In genomic region chr9:40785452-40785851, GRCm38 (mm10) we compare ENCODE assay signal across 19 mouse cellular contexts. TPM values are rescaled to one million over a fixed set of nuclear protein-coding genes. Genes with fewer than 3 reads are reported as not detected.
DNase-seq lines count a peak whose midpoint lies in the region; ATAC-seq and TF ChIP-seq lines count a peak whose summit lies in the region.
"Had no signal": no experiment of that assay in that cellular context is flagged by ENCODE, and none has a peak within 500 bp of the region (broad histone marks: within the 10 kb centered on the region; RNA-seq: fewer than 3 reads in every experiment).

No protein-coding gene starts in this region.

- peaks cover 6% of the 10 kb centered on the region; the same call in 1 of the 2 replicates for H3K36me3 ChIP-seq in forebrain, embryonic 15.5 days
- peaks cover 6% of the 10 kb centered on the region; the same call in 1 of the 2 replicates for H3K36me3 ChIP-seq in forebrain, postnatal 0 days (ENCODE audit: insufficient read depth)
- H3K36me3 ChIP-seq in neural tube, embryonic 13.5 days = peaks cover 15% of the 10 kb centered on the region
- peaks cover 2% of the 10 kb centered on the region; the same call in 1 of the 2 replicates for H3K36me3 ChIP-seq in midbrain, embryonic 10.5 days
- H3K36me3 ChIP-seq in neural tube, embryonic 15.5 days = peaks cover 4% of the 10 kb centered on the region; the same call in 1 of the 2 replicates
- H3K36me3 ChIP-seq: liver, embryonic 12.5 days; lung, embryonic 15.5 days had no signal

- H3K27me3 ChIP-seq in forebrain, embryonic 15.5 days = no peaks in the 10 kb centered on the region
- no peaks in the 10 kb centered on the region for H3K27me3 ChIP-seq in forebrain, postnatal 0 days (ENCODE audit: insufficient read depth, low read length)
- H3K27me3 ChIP-seq in neural tube, embryonic 13.5 days = no peaks in the 10 kb centered on the region; the same call in 1 of the 2 replicates
- peaks cover 21% of the 10 kb centered on the region; the same call in 1 of the 2 replicates for H3K27me3 ChIP-seq in midbrain, embryonic 10.5 days (ENCODE audit: low read depth, poor library complexity, severe bottlenecking)
- H3K27me3 ChIP-seq in neural tube, embryonic 15.5 days (replicated peaks) = no peaks in the 10 kb centered on the region
- H3K27me3 ChIP-seq: lung, embryonic 15.5 days; Patski had no signal

- H3K4me2 ChIP-seq in forebrain, embryonic 15.5 days (replicated peaks) = no peak overlapping the region
- H3K4me2 ChIP-seq in forebrain, postnatal 0 days (ENCODE audit: low read depth) = no peak overlapping the region
- H3K4me2 ChIP-seq in neural tube, embryonic 13.5 days = no peak overlapping the region
- no peak overlapping the region for H3K4me2 ChIP-seq in neural tube, embryonic 15.5 days
- H3K4me2 ChIP-seq: liver, embryonic 12.5 days; lung, embryonic 15.5 days had no signal

- H3K4me3 ChIP-seq in forebrain, embryonic 15.5 days = no peak overlapping the region
- H3K4me3 ChIP-seq in forebrain, postnatal 0 days (ENCODE audit: low read depth, low read length) = no peak overlapping the region
- H3K4me3 ChIP-seq in neural tube, embryonic 13.5 days = no peak overlapping the region
- H3K4me3 ChIP-seq in midbrain, embryonic 10.5 days = no peak overlapping the region
- no peak overlapping the region for H3K4me3 ChIP-seq in neural tube, embryonic 15.5 days (replicated peaks)
- H3K4me3 ChIP-seq: left cerebral cortex, adult 2 months; liver, embryonic 12.5 days; lung, embryonic 15.5 days had no signal

- DNase-seq in forebrain, postnatal 0 days = no peak
- DNase-seq in neural tube, embryonic 10.5 days (ENCODE audit: extremely low spot score, low spot score) = no peak
- DNase-seq in midbrain, embryonic 10.5 days (ENCODE audit: low spot score) = no peak
- DNase-seq in lung, adult 18-20 months = no peak
- DNase-seq in urinary bladder, postnatal 14 days (ENCODE audit: low spot score) = no peak
- DNase-seq: adrenal gland, postnatal 25 days; B cell, adult 2 months; cerebellum, adult 9-11 months; gastrocnemius, postnatal 10 days; kidney, adult 11 months; kidney, postnatal 14 days had no signal

- H3K9ac ChIP-seq in forebrain, embryonic 15.5 days (replicated peaks) = no peak overlapping the region
- no peak overlapping the region for H3K9ac ChIP-seq in forebrain, postnatal 0 days
- H3K9ac ChIP-seq in neural tube, embryonic 13.5 days = 0 out of 2 replicates have a peak overlapping the region, but pooled peaks have one; percentile 3
- H3K9ac ChIP-seq in neural tube, embryonic 15.5 days (replicated peaks) = no peak overlapping the region
- H3K9ac ChIP-seq: liver, embryonic 12.5 days; lung, embryonic 15.5 days had no signal

- H3K4me1 ChIP-seq in forebrain, embryonic 15.5 days = peaks cover 21% of the 10 kb centered on the region
- peaks cover 6% of the 10 kb centered on the region; the same call in 1 of the 2 replicates for H3K4me1 ChIP-seq in forebrain, postnatal 0 days (ENCODE audit: insufficient read depth)
- H3K4me1 ChIP-seq in neural tube, embryonic 13.5 days (replicated peaks) = peaks cover 25% of the 10 kb centered on the region
- peaks cover 50% of the 10 kb centered on the region for H3K4me1 ChIP-seq in midbrain, embryonic 10.5 days
- H3K4me1 ChIP-seq in neural tube, embryonic 15.5 days = peaks cover 23% of the 10 kb centered on the region

- peak overlapping the region; percentile 54 for H3K27ac ChIP-seq in forebrain, embryonic 15.5 days (replicated peaks)
- no peak overlapping the region for H3K27ac ChIP-seq in forebrain, postnatal 0 days (ENCODE audit: low read depth, low read length)
- H3K27ac ChIP-seq in neural tube, embryonic 13.5 days (replicated peaks) = no peak overlapping the region
- H3K27ac ChIP-seq in midbrain, embryonic 10.5 days (replicated peaks) = peak overlapping the region; percentile 85
- H3K27ac ChIP-seq in neural tube, embryonic 15.5 days (replicated peaks) = peak overlapping the region; percentile 38; the same call in 1 of the 2 replicates
- H3K27ac ChIP-seq: liver, embryonic 12.5 days had no signal

- ATAC-seq in forebrain, embryonic 15.5 days (replicated peaks) = no peak
- no peak for ATAC-seq in forebrain, postnatal 0 days
- ATAC-seq in neural tube, embryonic 13.5 days (ENCODE audit: low read depth) = no peak
- ATAC-seq in neural tube, embryonic 15.5 days (ENCODE audit: low FRiP score) = peak; percentile 10; the same call in 1 of the 2 replicates
- ATAC-seq: activated CD4-positive, CD25-positive, alpha-beta regulatory T cell, adult 4 months; liver, embryonic 12.5 days; Patski had no signal

- 40% methylated on average over 6 of the region's 6 CpGs for WGBS in forebrain, embryonic 15.5 days
- WGBS in forebrain, postnatal 0 days = 51% methylated on average over 6 of the region's 6 CpGs
- 46% methylated on average over 6 of the region's 6 CpGs for WGBS in neural tube, embryonic 13.5 days
- 63% methylated on average over 6 of the region's 6 CpGs for WGBS in midbrain, embryonic 10.5 days
- whole genome bisulfite sequencing in neural tube, embryonic 15.5 days = 45% methylated on average over 6 of the region's 6 CpGs

- no peaks in the 10 kb centered on the region for H3K9me3 ChIP-seq in forebrain, embryonic 15.5 days
- no peaks in the 10 kb centered on the region for H3K9me3 ChIP-seq in forebrain, postnatal 0 days (ENCODE audit: low read length)
- H3K9me3 ChIP-seq in neural tube, embryonic 13.5 days = no peaks in the 10 kb centered on the region
- H3K9me3 ChIP-seq in midbrain, embryonic 10.5 days (replicated peaks) = no peaks in the 10 kb centered on the region
- H3K9me3 ChIP-seq in neural tube, embryonic 15.5 days (replicated peaks) = no peaks in the 10 kb centered on the region
- H3K9me3 ChIP-seq: liver, embryonic 12.5 days; lung, embryonic 15.5 days had no signal

- TF ChIP-seq CTCF in forebrain, postnatal 0 days (IDR thresholded peaks at IDR 0.05; ENCODE audit: low read depth) = no peak

RNA-seq across cellular contexts. Expression of gene Hspa8, which starts 15.3 kb away (rescaled TPM):
- 3,198 TPM in 2 replicates for polyA plus RNA-seq in forebrain, embryonic 15.5 days (2015; fragmentation: Nextera tagmentation; extraction: Ambion mirVana)
- 3,364 and 4,241 TPM in 2 replicates for total RNA-seq in forebrain, postnatal 0 days (2014; rRNA removed)
- 2,287 and 2,372 TPM in 2 replicates for polyA plus RNA-seq in forebrain, postnatal 0 days (2015; fragmentation: Nextera tagmentation; extraction: Ambion mirVana)
- polyA plus RNA-seq in neural tube, embryonic 13.5 days (2015; fragmentation: Nextera tagmentation; extraction: Ambion mirVana) = 2,997 and 3,038 TPM in 2 replicates
- 3,165 and 3,904 TPM in 2 replicates for polyA plus RNA-seq in midbrain, embryonic 10.5 days (2016; fragmentation: Nextera tagmentation; extraction: Ambion mirVana)
- polyA plus RNA-seq in neural tube, embryonic 15.5 days (2015; fragmentation: Nextera tagmentation; extraction: Ambion mirVana) = 3,055 and 3,120 TPM in 2 replicates

Comparison
In these comparisons a context has a peak if more than half of its experiments do, and no peak if none do; other contexts are left out.
1. H3K27ac ChIP-seq: peak in forebrain, embryonic 15.5 days (single experiment), midbrain, embryonic 10.5 days (single experiment) and neural tube, embryonic 15.5 days (single experiment); none in forebrain, postnatal 0 days (single experiment) and neural tube, embryonic 13.5 days (single experiment).